Mouse (Mus musculus): ENCODE results near the gene Sorcs2.

GRCm38 (mm10) chr5:36391751-36392150, 6.2 kb downstream of the Sorcs2 start:
- TF ChIP-seq CTCF (IDR thresholded peaks at IDR 0.05; ENCODE audit: control insufficient read depth, insufficient read depth, low read length) (no peak), POLR2A (IDR thresholded peaks at IDR 0.05; ENCODE audit: borderline replicate concordance, control insufficient read depth, low read depth, low read length) (no peak)
